Mouse (Mus musculus) lung, adult 2 months (tissue): ENCODE measurements around the gene Abi2.

Experiments
- CTCF ChIP-seq: fragments of 200-500 bp; IDR thresholded peaks from 2 replicates; pipeline ENCODE4 v1.5.1; 2011; ENCODE audit warnings: mild to moderate bottlenecking, low read length, control low read depth; ENCODE audit not compliant: insufficient read depth
- POLR2A ChIP-seq: fragments of 200-500 bp; IDR thresholded peaks from 2 replicates; pipeline ENCODE4 v1.6.1; 2011; ENCODE audit warnings: low read depth, mild to moderate bottlenecking, control low read depth, low read length, borderline replicate concordance; ENCODE audit errors: extremely low read depth

DNA sequence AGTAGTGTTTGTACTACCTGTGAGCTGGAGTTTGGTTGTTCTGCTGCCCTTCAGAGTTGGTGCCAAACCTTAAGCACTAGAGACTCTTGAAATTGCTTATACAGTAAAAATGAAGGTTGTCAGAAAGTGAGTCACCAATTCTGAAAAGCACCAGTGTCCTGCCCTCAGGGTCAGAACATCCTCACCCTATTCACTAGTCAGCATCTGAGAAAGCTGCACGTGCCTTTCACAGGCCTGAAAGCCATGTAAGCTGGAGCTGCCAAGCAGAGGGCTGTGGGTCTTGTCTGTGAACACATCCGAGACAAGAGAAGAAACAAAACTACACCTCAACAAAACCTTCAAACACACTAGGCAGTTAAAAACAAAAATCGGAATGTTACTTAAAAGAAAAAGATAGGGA lies 76.2 kb downstream of the Abi2 start:
- TF ChIP-seq CTCF (no peak), POLR2A (no peak)
